Mouse (Mus musculus): ENCODE measurements at regions not wholly inside any gene's neighbourhood (a gene's known extent, or its start where the extent isn't known, plus 50 kb on each side); places are given as distances from the start of the nearest gene placed in this dataset.

GRCm38 (mm10) chr8:115555452-115555851 lies 152.1 kb downstream of the Maf start:
- peak; percentile 48; the same call in 1 of the 2 replicates for ATAC-seq (ENCODE audit: extremely low read depth, insufficient number of reproducible peaks, low FRiP score, poor library complexity, severe bottlenecking)

GRCm38 (mm10) chr8:115554185-115554584 lies 153.4 kb downstream of the Maf start:
- ATAC-seq (ENCODE audit: extremely low read depth, insufficient number of reproducible peaks, low FRiP score, poor library complexity, severe bottlenecking), result no peak

- ATAC-seq (ENCODE audit: extremely low read depth, insufficient number of reproducible peaks, low FRiP score, poor library complexity, severe bottlenecking), result no peak
These were observed 156.3 kb downstream of the Maf start for GRCm38 (mm10) chr8:115551262-115551661.

GRCm38 (mm10) chr8:115549112-115549511 lies 158.5 kb downstream of the Maf start:
- no peak for ATAC-seq (ENCODE audit: extremely low read depth, insufficient number of reproducible peaks, low FRiP score, poor library complexity, severe bottlenecking)

- ATAC-seq (ENCODE audit: extremely low read depth, insufficient number of reproducible peaks, low FRiP score, poor library complexity, severe bottlenecking), result no peak
These were observed 163.5 kb downstream of the Maf start for GRCm38 (mm10) chr8:115544067-115544466.

- no peak for ATAC-seq (ENCODE audit: extremely low read depth, insufficient number of reproducible peaks, low FRiP score, poor library complexity, severe bottlenecking)
These were observed 164.7 kb downstream of the Maf start for GRCm38 (mm10) chr8:115542935-115543334.

GRCm38 (mm10) chr8:115539600-115539999 lies 168.0 kb downstream of the Maf start:
- ATAC-seq (ENCODE audit: extremely low read depth, insufficient number of reproducible peaks, low FRiP score, poor library complexity, severe bottlenecking), result no peak

- no peak for ATAC-seq (ENCODE audit: extremely low read depth, insufficient number of reproducible peaks, low FRiP score, poor library complexity, severe bottlenecking)
These were observed 169.4 kb downstream of the Maf start for GRCm38 (mm10) chr8:115538236-115538635.

GRCm38 (mm10) chr8:115537761-115538160 lies 169.8 kb downstream of the Maf start:
- no peak for ATAC-seq (ENCODE audit: extremely low read depth, insufficient number of reproducible peaks, low FRiP score, poor library complexity, severe bottlenecking)

GRCm38 (mm10) chr8:115536554-115537346 lies 170.8 kb downstream of the Maf start:
- ATAC-seq (ENCODE audit: extremely low read depth, insufficient number of reproducible peaks, low FRiP score, poor library complexity, severe bottlenecking), result no peak

GRCm38 (mm10) chr8:115536001-115536400 lies 171.6 kb downstream of the Maf start:
- no peak for ATAC-seq (ENCODE audit: extremely low read depth, insufficient number of reproducible peaks, low FRiP score, poor library complexity, severe bottlenecking)

GRCm38 (mm10) chr8:115534030-115534429 lies 173.6 kb downstream of the Maf start:
- ATAC-seq (ENCODE audit: extremely low read depth, insufficient number of reproducible peaks, low FRiP score, poor library complexity, severe bottlenecking), result no peak

- no peak for ATAC-seq (ENCODE audit: extremely low read depth, insufficient number of reproducible peaks, low FRiP score, poor library complexity, severe bottlenecking)
These were observed 176.3 kb downstream of the Maf start for GRCm38 (mm10) chr8:115531343-115531742.

- no peak for ATAC-seq (ENCODE audit: extremely low read depth, insufficient number of reproducible peaks, low FRiP score, poor library complexity, severe bottlenecking)
These were observed 177.8 kb downstream of the Maf start for GRCm38 (mm10) chr8:115529568-115530342.

- no peak for ATAC-seq (ENCODE audit: extremely low read depth, insufficient number of reproducible peaks, low FRiP score, poor library complexity, severe bottlenecking)
These were observed 178.7 kb downstream of the Maf start for GRCm38 (mm10) chr8:115528879-115529278.

- ATAC-seq (ENCODE audit: extremely low read depth, insufficient number of reproducible peaks, low FRiP score, poor library complexity, severe bottlenecking), result no peak
These were observed 182.4 kb downstream of the Maf start for GRCm38 (mm10) chr8:115525149-115525548.

- ATAC-seq (ENCODE audit: extremely low read depth, insufficient number of reproducible peaks, low FRiP score, poor library complexity, severe bottlenecking), result no peak
These were observed 182.9 kb downstream of the Maf start for GRCm38 (mm10) chr8:115524713-115525112.

- no peak for ATAC-seq (ENCODE audit: extremely low read depth, insufficient number of reproducible peaks, low FRiP score, poor library complexity, severe bottlenecking)
These were observed 185.1 kb downstream of the Maf start for GRCm38 (mm10) chr8:115522527-115522926.

- ATAC-seq (ENCODE audit: extremely low read depth, insufficient number of reproducible peaks, low FRiP score, poor library complexity, severe bottlenecking), result no peak
These were observed 191.9 kb downstream of the Maf start for GRCm38 (mm10) chr8:115515647-115516046.

- ATAC-seq (ENCODE audit: extremely low read depth, insufficient number of reproducible peaks, low FRiP score, poor library complexity, severe bottlenecking), result no peak
These were observed 193.1 kb downstream of the Maf start for GRCm38 (mm10) chr8:115514485-115514884.
